Mouse (Mus musculus): ENCODE measurements around the gene Itgam. TPM values are rescaled to one million over a fixed set of nuclear protein-coding genes. Genes with fewer than 3 reads are reported as not detected.

The Itgam gene
- polyA plus RNA-seq, 1 experiment from 2014 or later, result 0.91 TPM

DNA sequence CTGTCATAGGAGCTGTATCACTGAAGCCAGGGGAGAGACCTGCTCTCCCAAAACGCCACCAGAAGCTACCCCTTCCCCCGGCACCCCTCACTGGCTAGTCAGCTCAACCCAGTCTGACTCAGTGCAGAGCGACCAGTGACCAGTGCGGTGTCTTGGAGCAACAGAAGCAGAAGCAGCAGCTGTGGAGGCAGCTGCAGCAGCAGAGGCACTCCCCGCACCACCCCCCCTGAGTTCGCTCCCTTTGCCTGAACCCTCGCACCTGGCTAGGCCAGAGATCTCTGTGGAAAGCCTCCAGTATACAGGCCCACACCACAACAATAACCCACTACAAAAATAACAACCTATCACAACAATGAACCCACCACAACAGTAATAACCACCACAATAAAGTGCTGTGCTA lies 3.9 kb upstream of the Itgam start:
- 72% methylated on average over 7 of the region's 7 CpGs for WGBS
- DNase-seq (ENCODE audit: low spot score) (no peak), ATAC-seq (replicated peaks; ENCODE audit: insufficient number of reproducible peaks, low FRiP score, low TSS enrichment, low read depth) (no peak)
- H3K36me3 ChIP-seq (replicated peaks; ENCODE audit: control insufficient read depth, insufficient read depth, low read depth, low read length), result no peaks in the 10 kb centered on the region
- H3K4me3 ChIP-seq (ENCODE audit: low read depth, low read length), result no peak overlapping the region
- H3K27me3 ChIP-seq (ENCODE audit: control insufficient read depth, insufficient read depth, low read length), result no peaks in the 10 kb centered on the region
- H3K4me2 ChIP-seq (ENCODE audit: low read depth, low read length), result no peak overlapping the region
- H3K4me1 ChIP-seq (ENCODE audit: control insufficient read depth, insufficient read depth, low read length), result no peaks in the 10 kb centered on the region
- H3K9ac ChIP-seq (replicated peaks; ENCODE audit: low read length), result no peak overlapping the region
- H3K9me3 ChIP-seq (replicated peaks; ENCODE audit: control insufficient read depth, low read length), result no peaks in the 10 kb centered on the region
- H3K27ac ChIP-seq (replicated peaks; ENCODE audit: low read depth, low read length), result no peak overlapping the region

- no peaks in the 10 kb centered on the region for H3K9me3 ChIP-seq (replicated peaks; ENCODE audit: control insufficient read depth, low read length)
- no peaks in the 10 kb centered on the region for H3K27me3 ChIP-seq (ENCODE audit: control insufficient read depth, insufficient read depth, low read length)
- H3K4me3 ChIP-seq (ENCODE audit: low read depth, low read length), result no peak overlapping the region
- no peak overlapping the region for H3K9ac ChIP-seq (replicated peaks; ENCODE audit: low read length)
- 76% methylated on average over 4 of the region's 4 CpGs for WGBS
- H3K4me1 ChIP-seq (ENCODE audit: control insufficient read depth, insufficient read depth, low read length), result no peaks in the 10 kb centered on the region
- no peak for DNase-seq (ENCODE audit: low spot score)
- H3K36me3 ChIP-seq (replicated peaks; ENCODE audit: control insufficient read depth, insufficient read depth, low read depth, low read length), result no peaks in the 10 kb centered on the region
- ATAC-seq (replicated peaks; ENCODE audit: insufficient number of reproducible peaks, low FRiP score, low TSS enrichment, low read depth), result no peak
- H3K4me2 ChIP-seq (ENCODE audit: low read depth, low read length), result no peak overlapping the region
- H3K27ac ChIP-seq (replicated peaks; ENCODE audit: low read depth, low read length), result no peak overlapping the region
These were observed 3.3 kb upstream of the Itgam start for GRCm38 (mm10) chr7:128059091-128059490.

GRCm38 (mm10) chr7:128063211-128063781 lies 856 bp downstream of the Itgam start:
- DNase-seq (ENCODE audit: low spot score) (no peak), ATAC-seq (replicated peaks; ENCODE audit: insufficient number of reproducible peaks, low FRiP score, low TSS enrichment, low read depth) (no peak)
- no peaks in the 10 kb centered on the region for H3K27me3 ChIP-seq (ENCODE audit: control insufficient read depth, insufficient read depth, low read length)
- H3K9ac ChIP-seq (replicated peaks; ENCODE audit: low read length), result no peak overlapping the region
- WGBS, result 86% methylated on average over 6 of the region's 6 CpGs
- no peak overlapping the region for H3K4me2 ChIP-seq (ENCODE audit: low read depth, low read length)
- H3K9me3 ChIP-seq (replicated peaks; ENCODE audit: control insufficient read depth, low read length), result no peaks in the 10 kb centered on the region
- no peak overlapping the region for H3K4me3 ChIP-seq (ENCODE audit: low read depth, low read length)
- no peaks in the 10 kb centered on the region for H3K36me3 ChIP-seq (replicated peaks; ENCODE audit: control insufficient read depth, insufficient read depth, low read depth, low read length)
- no peaks in the 10 kb centered on the region for H3K4me1 ChIP-seq (ENCODE audit: control insufficient read depth, insufficient read depth, low read length)
- no peak overlapping the region for H3K27ac ChIP-seq (replicated peaks; ENCODE audit: low read depth, low read length)

DNA sequence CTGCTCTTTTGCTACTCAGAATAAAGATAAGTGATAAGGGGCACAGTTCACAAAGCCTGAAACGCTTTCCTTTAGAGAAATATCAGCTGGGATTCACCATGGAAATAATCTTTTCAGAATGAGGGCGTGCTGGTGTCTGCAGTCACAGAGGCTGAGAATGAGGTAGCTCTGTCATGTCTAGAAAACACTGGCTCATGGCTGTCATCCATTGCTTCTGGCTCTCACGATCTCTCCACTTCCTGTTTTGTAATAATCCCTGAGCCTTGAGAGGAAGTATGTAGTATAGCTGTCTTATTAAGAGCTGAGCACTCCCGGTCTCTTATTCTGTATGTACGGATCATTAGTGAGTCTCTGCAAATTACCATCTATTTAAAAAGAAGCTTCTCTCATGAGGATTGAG lies 3.1 kb downstream of the Itgam start:
- Histone ChIP-seq H3K9me3 (replicated peaks; ENCODE audit: control insufficient read depth, low read length) (no peaks in the 10 kb centered on the region), H3K4me1 (ENCODE audit: control insufficient read depth, insufficient read depth, low read length) (no peaks in the 10 kb centered on the region), H3K36me3 (replicated peaks; ENCODE audit: control insufficient read depth, insufficient read depth, low read depth, low read length) (no peaks in the 10 kb centered on the region), H3K27me3 (ENCODE audit: control insufficient read depth, insufficient read depth, low read length) (no peaks in the 10 kb centered on the region), H3K9ac (replicated peaks; ENCODE audit: low read length) (no peak overlapping the region), H3K4me2 (ENCODE audit: low read depth, low read length) (no peak overlapping the region), H3K4me3 (ENCODE audit: low read depth, low read length) (no peak overlapping the region), H3K27ac (replicated peaks; ENCODE audit: low read depth, low read length) (no peak overlapping the region)
- WGBS, result 87% methylated on average over 5 of the region's 5 CpGs
- DNase-seq (ENCODE audit: low spot score) (no peak), ATAC-seq (replicated peaks; ENCODE audit: insufficient number of reproducible peaks, low FRiP score, low TSS enrichment, low read depth) (no peak)

- Histone ChIP-seq H3K27ac (replicated peaks; ENCODE audit: low read depth, low read length) (no peak overlapping the region), H3K4me2 (ENCODE audit: low read depth, low read length) (no peak overlapping the region), H3K9ac (replicated peaks; ENCODE audit: low read length) (no peak overlapping the region), H3K36me3 (replicated peaks; ENCODE audit: control insufficient read depth, insufficient read depth, low read depth, low read length) (no peaks in the 10 kb centered on the region), H3K4me3 (ENCODE audit: low read depth, low read length) (no peak overlapping the region), H3K4me1 (ENCODE audit: control insufficient read depth, insufficient read depth, low read length) (no peaks in the 10 kb centered on the region), H3K9me3 (replicated peaks; ENCODE audit: control insufficient read depth, low read length) (no peaks in the 10 kb centered on the region), H3K27me3 (ENCODE audit: control insufficient read depth, insufficient read depth, low read length) (no peaks in the 10 kb centered on the region)
- ATAC-seq (replicated peaks; ENCODE audit: insufficient number of reproducible peaks, low FRiP score, low TSS enrichment, low read depth) (no peak), DNase-seq (ENCODE audit: low spot score) (no peak)
- 81% methylated on average over 3 of the region's 3 CpGs for WGBS
These were observed 5.4 kb downstream of the Itgam start for GRCm38 (mm10) chr7:128067847-128068246.

GRCm38 (mm10) chr7:128069844-128070243 lies 7.4 kb downstream of the Itgam start:
- no peak for ATAC-seq (replicated peaks; ENCODE audit: insufficient number of reproducible peaks, low FRiP score, low TSS enrichment, low read depth)
- H3K4me2 ChIP-seq (ENCODE audit: low read depth, low read length), result no peak overlapping the region

DNA sequence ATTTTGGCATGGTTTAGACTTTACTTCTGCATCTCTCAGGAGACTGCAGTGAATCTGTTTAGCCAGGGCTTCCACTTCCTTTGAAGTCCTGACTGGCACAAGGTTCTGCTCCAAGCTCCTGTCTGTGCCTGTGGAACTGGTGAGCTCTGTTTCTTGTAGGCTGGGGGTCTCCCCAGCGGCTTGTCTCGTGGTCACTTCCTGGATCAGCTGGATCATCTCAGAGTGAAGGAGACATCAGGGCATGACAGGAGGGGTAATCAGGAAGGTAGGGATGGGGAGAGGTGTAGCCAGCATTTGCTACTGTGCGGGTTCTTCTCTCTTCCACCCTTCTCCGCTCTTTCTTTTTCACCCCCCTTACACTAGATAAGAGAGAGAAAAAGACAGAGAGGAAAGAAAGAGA lies 9.4 kb downstream of the Itgam start:
- WGBS, result 73% methylated on average over 4 of the region's 4 CpGs
- no peaks in the 10 kb centered on the region for H3K27me3 ChIP-seq (ENCODE audit: control insufficient read depth, insufficient read depth, low read length)
- ATAC-seq (replicated peaks; ENCODE audit: insufficient number of reproducible peaks, low FRiP score, low TSS enrichment, low read depth) (no peak), DNase-seq (ENCODE audit: low spot score) (no peak)
- H3K4me1 ChIP-seq (ENCODE audit: control insufficient read depth, insufficient read depth, low read length), result no peaks in the 10 kb centered on the region
- H3K9ac ChIP-seq (replicated peaks; ENCODE audit: low read length), result no peak overlapping the region
- no peak overlapping the region for H3K27ac ChIP-seq (replicated peaks; ENCODE audit: low read depth, low read length)
- H3K4me3 ChIP-seq (ENCODE audit: low read depth, low read length), result no peak overlapping the region
- H3K9me3 ChIP-seq (replicated peaks; ENCODE audit: control insufficient read depth, low read length), result no peaks in the 10 kb centered on the region
- H3K4me2 ChIP-seq (ENCODE audit: low read depth, low read length), result no peak overlapping the region
- no peaks in the 10 kb centered on the region for H3K36me3 ChIP-seq (replicated peaks; ENCODE audit: control insufficient read depth, insufficient read depth, low read depth, low read length)

More at GRCm38 (mm10) chr7:128069844-128070243, 7.4 kb downstream of the Itgam start:
- Histone ChIP-seq H3K4me3 (ENCODE audit: low read depth, low read length) (no peak overlapping the region), H3K9ac (replicated peaks; ENCODE audit: low read length) (no peak overlapping the region), H3K4me1 (ENCODE audit: control insufficient read depth, insufficient read depth, low read length) (no peaks in the 10 kb centered on the region), H3K27me3 (ENCODE audit: control insufficient read depth, insufficient read depth, low read length) (no peaks in the 10 kb centered on the region), H3K9me3 (replicated peaks; ENCODE audit: control insufficient read depth, low read length) (no peaks in the 10 kb centered on the region), H3K27ac (replicated peaks; ENCODE audit: low read depth, low read length) (no peak overlapping the region), H3K36me3 (replicated peaks; ENCODE audit: control insufficient read depth, insufficient read depth, low read depth, low read length) (no peaks in the 10 kb centered on the region)
- DNase-seq (ENCODE audit: low spot score), result no peak
- 75% methylated on average over 2 of the region's 2 CpGs for WGBS

GRCm38 (mm10) chr7:128080012-128080411 lies 17.6 kb downstream of the Itgam start:
- Histone ChIP-seq H3K36me3 (replicated peaks; ENCODE audit: control insufficient read depth, insufficient read depth, low read depth, low read length) (no peaks in the 10 kb centered on the region), H3K9ac (replicated peaks; ENCODE audit: low read length) (no peak overlapping the region), H3K27ac (replicated peaks; ENCODE audit: low read depth, low read length) (no peak overlapping the region), H3K27me3 (ENCODE audit: control insufficient read depth, insufficient read depth, low read length) (no peaks in the 10 kb centered on the region), H3K4me3 (ENCODE audit: low read depth, low read length) (no peak overlapping the region), H3K9me3 (replicated peaks; ENCODE audit: control insufficient read depth, low read length) (no peaks in the 10 kb centered on the region), H3K4me2 (ENCODE audit: low read depth, low read length) (no peak overlapping the region), H3K4me1 (ENCODE audit: control insufficient read depth, insufficient read depth, low read length) (no peaks in the 10 kb centered on the region)
- ATAC-seq (replicated peaks; ENCODE audit: insufficient number of reproducible peaks, low FRiP score, low TSS enrichment, low read depth), result no peak
- no peak for DNase-seq (ENCODE audit: low spot score)
- 84% methylated on average over 8 of the region's 8 CpGs for WGBS
